In genomic region chr1:130422033-130422432, GRCm38 (mm10) we compare ENCODE assay signal across 22 mouse cellular contexts. TPM values are rescaled to one million over a fixed set of nuclear protein-coding genes. Genes with fewer than 3 reads are reported as not detected.
"Had no signal": no experiment of that assay in that cellular context is flagged by ENCODE, and none has a peak within 500 bp of the region (broad histone marks: within the 10 kb centered on the region; RNA-seq: fewer than 3 reads in every experiment).

No protein-coding gene starts in this region.

RNA-seq across cellular contexts. Expression of gene Cd55b, which starts 0.8 kb away (rescaled TPM):
- total RNA-seq: granulocyte monocyte progenitor cell, adult 5-6 weeks; heart, adult 18-20 months; heart, postnatal 25 days; heart, postnatal 4 days; hindbrain, postnatal 0 days; layer of hippocampus, adult 18-20 months; layer of hippocampus, postnatal 25 days; left cerebral cortex, postnatal 36 days had no signal
- polyA plus RNA-seq: heart, embryonic 10.5 days; heart, embryonic 12.5 days; heart, embryonic 14.5 days; hindbrain, embryonic 11.5 days; hindbrain, embryonic 13.5 days; hindbrain, embryonic 15.5 days; hindbrain, postnatal 0 days; intestine, embryonic 14.5 days; intestine, embryonic 16.5 days; kidney, adult 2 months; kidney, embryonic 15.5 days; kidney, postnatal 0 days; limb, embryonic 10.5 days; limb, embryonic 12.5 days; limb, embryonic 14.5 days had no signal
